Mouse (Mus musculus) lung, postnatal 0 days (tissue): ENCODE results near the gene Cyba. TPM values are rescaled to one million over a fixed set of nuclear protein-coding genes. Genes with fewer than 3 reads are reported as not detected.

ENCODE experiments used
- ATAC-seq: fragments of 200-750 bp; cut with Nextera tagmentation; 2 replicates; pipeline ENCODE4 v1.8.0; 2017; ENCODE audit warnings: moderate library complexity
- DNase-seq: peaks from one replicate; pipeline ENCODE4 v3.0.0-alpha.2; 2016; ENCODE audit warnings: low spot score
- H3K27ac ChIP-seq: fragments of 300-500 bp; sonication (generic); 2 replicates; pipeline ENCODE4 v1.5.1; 2014; ENCODE audit warnings: antibody characterized with exemption, mild to moderate bottlenecking, low read length, mixed read lengths
- H3K27me3 ChIP-seq: fragments of 300-500 bp; sonication (generic); replicated peaks from 2 replicates; pipeline ENCODE4 v1.6.1; 2014; ENCODE audit warnings: low read length, mixed read lengths; ENCODE audit not compliant: insufficient read depth
- H3K36me3 ChIP-seq: fragments of 300-500 bp; sonication (generic); 2 replicates; pipeline ENCODE4 v1.6.1; 2014; ENCODE audit warnings: low read length, mixed read lengths; ENCODE audit not compliant: insufficient read depth
- H3K4me1 ChIP-seq: fragments of 300-500 bp; sonication (generic); 2 replicates; pipeline ENCODE4 v1.6.1; 2014; ENCODE audit warnings: antibody characterized with exemption, low read depth, low read length, mixed read lengths; ENCODE audit not compliant: insufficient read depth
- H3K4me2 ChIP-seq: fragments of 300-500 bp; sonication (generic); replicated peaks from 2 replicates; pipeline ENCODE4 v1.6.1; 2014; ENCODE audit warnings: low read depth, mild to moderate bottlenecking, low read length, moderate library complexity, mixed read lengths
- H3K4me3 ChIP-seq: fragments of 300-500 bp; sonication (generic); 2 replicates; pipeline ENCODE4 v1.5.1; 2014; ENCODE audit warnings: low read depth, low read length
- H3K9ac ChIP-seq: fragments of 300-500 bp; sonication (generic); replicated peaks from 2 replicates; pipeline ENCODE4 v1.6.1; 2014; ENCODE audit warnings: low read depth, mild to moderate bottlenecking
- H3K9me3 ChIP-seq: fragments of 300-500 bp; sonication (generic); 2 replicates; pipeline ENCODE4 v1.6.1; 2016; ENCODE audit warnings: low read length, mixed read lengths
- CTCF ChIP-seq: IDR thresholded peaks from 2 replicates; pipeline ENCODE4 v1.5.1; 2016; ENCODE audit warnings: antibody characterized with exemption, mild to moderate bottlenecking
- EP300 ChIP-seq: IDR thresholded peaks from 2 replicates; pipeline ENCODE4 v1.6.1; 2016; ENCODE audit warnings: antibody characterized with exemption, mild to moderate bottlenecking, control low read depth
- WGBS: fragments of 180-500 bp; shearing (Covaris S2); extraction: QIAGEN DNeasy Blood & Tissue Kit; methylation state at CpG from one replicate; pipeline ENCODE4 v1.1.7; 2014; 5-methylcytosine and 5-hydroxymethylcytosine counted together
- polyA plus RNA-seq: library from polyadenylated mRNA; unstranded; fragments of >200 nt; fragmentation: Nextera tagmentation; extraction: Ambion mirVana; gene quantifications from 2 replicates; pipeline ENCODE4 v1.2.1, GENCODE M21; 2015

Gene Cyba
- polyA plus RNA-seq, 1 experiment from 2014 or later: 429 TPM

DNA sequence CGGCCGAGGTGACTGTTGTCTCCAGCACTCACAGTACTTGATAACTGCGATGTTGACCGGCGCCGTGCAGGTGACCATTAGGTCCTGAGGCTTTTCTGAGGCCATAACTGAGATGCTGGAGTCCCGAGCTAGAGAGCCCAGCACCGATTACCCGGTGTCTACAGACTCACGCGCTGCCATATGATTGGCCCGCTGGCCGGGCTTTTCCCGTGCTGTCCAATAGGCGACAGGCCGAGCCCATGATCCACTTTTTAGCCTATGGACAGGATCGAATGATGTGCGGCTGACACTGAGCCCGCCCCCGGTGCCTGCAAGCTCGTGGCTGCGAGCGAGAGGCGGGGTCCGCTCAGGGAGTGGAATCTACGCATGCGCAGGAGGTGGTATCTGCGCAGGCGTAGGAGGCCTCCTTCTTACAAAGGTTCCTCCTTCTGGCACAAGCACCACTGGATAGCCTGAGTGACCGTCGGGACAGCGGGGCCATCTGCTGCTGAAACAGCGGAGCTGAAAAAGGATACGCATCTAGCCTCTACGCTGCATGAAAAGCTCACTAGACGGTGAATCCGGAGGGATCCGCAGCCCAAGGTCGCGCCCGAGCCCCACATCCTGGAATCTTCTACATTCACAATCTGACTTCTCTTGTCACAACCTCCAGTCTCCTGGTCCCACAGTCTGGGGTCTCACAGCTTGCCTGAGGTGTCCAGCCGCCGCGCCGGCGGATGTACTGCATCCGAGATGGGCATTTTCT is 10.7 kb upstream of the Cyba start, which contains the start of gene Mvd:
TSS of gene Mvd (minus strand) at position 161 of the 745 bp plus-strand sequence.
- Histone ChIP-seq H3K4me1 (peaks cover 7% of the 10 kb centered on the region; the same call in 1 of the 2 replicates), H3K9me3 (no peaks in the 10 kb centered on the region), H3K27me3 (no peaks in the 10 kb centered on the region), H3K4me3 (peak within 1 kb of the TSS; percentile 52), H3K4me2 (peak within 1 kb of the TSS; percentile 97), H3K27ac (peak within 1 kb of the TSS; percentile 90), H3K36me3 (no peaks in the 10 kb centered on the region), H3K9ac (peak within 1 kb of the TSS; percentile 45)
- DNase-seq (peak; percentile 100), ATAC-seq (peak; percentile 97)
- under 1% methylated on average over 47 of the region's 47 CpGs for WGBS
- no peak for TF ChIP-seq EP300
- TF ChIP-seq CTCF: peak; percentile 71

DNA sequence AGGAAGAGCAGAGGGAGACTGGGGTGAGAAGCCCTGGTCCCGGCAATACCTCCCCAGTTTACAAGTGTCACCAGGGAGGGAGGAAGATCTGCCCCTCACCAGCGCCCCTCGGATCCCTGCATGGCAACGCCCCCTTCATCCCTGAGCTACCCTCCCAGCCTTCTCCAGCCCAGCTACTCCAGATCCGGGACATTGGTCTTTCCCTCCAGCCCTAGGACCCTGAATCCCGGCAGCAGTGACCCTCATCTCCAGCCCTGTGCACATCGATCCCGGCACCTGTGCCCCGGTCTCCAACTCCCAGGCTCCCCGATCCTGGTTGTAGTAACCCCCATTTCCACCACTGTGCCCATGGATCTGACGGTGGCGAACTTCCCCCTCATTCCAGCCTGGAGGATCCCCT is 10.1 kb upstream of the Cyba start:
- WGBS: 2% methylated on average over 11 of the region's 12 CpGs
- TF ChIP-seq CTCF: no peak
- TF ChIP-seq EP300: no peak
- Histone ChIP-seq H3K4me1 (peaks cover 7% of the 10 kb centered on the region; the same call in 1 of the 2 replicates), H3K4me3 (peak overlapping the region; percentile 52), H3K27me3 (no peaks in the 10 kb centered on the region), H3K4me2 (peak overlapping the region; percentile 97), H3K36me3 (no peaks in the 10 kb centered on the region), H3K9ac (peak overlapping the region; percentile 43), H3K27ac (peak overlapping the region; percentile 59; the same call in 1 of the 2 replicates), H3K9me3 (no peaks in the 10 kb centered on the region)
- DNase-seq: no peak
- ATAC-seq: no peak

DNA sequence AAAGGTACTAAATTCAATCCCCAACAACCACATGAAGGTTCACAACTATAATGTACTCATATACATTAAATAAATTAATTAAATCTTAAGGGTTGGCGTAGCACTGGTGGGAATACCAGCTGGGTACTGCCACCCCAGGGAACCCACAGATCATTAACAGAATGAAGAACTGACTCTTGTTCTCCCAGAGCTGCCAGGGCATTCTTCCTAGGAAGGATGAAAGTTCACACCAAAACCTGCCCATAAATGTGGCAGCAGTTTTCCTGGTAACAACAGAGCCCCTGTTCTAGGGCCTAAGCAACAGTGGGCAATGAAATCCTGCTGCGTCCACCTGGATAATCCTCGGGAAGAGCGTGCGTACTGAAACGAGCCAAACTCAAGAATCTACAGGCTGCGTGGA is 9.6 kb upstream of the Cyba start:
- H3K27ac ChIP-seq: no peak overlapping the region
- DNase-seq (no peak), ATAC-seq (no peak)
- no peaks in the 10 kb centered on the region for H3K27me3 ChIP-seq
- 23% methylated on average over 7 of the region's 7 CpGs for WGBS
- no peak for TF ChIP-seq EP300
- no peak for TF ChIP-seq CTCF
- H3K4me1 ChIP-seq: peaks cover 7% of the 10 kb centered on the region; the same call in 1 of the 2 replicates
- H3K9me3 ChIP-seq: no peaks in the 10 kb centered on the region
- peak overlapping the region; percentile 43 for H3K9ac ChIP-seq
- H3K4me2 ChIP-seq: peak overlapping the region; percentile 97
- peak overlapping the region; percentile 52 for H3K4me3 ChIP-seq
- no peaks in the 10 kb centered on the region for H3K36me3 ChIP-seq

DNA sequence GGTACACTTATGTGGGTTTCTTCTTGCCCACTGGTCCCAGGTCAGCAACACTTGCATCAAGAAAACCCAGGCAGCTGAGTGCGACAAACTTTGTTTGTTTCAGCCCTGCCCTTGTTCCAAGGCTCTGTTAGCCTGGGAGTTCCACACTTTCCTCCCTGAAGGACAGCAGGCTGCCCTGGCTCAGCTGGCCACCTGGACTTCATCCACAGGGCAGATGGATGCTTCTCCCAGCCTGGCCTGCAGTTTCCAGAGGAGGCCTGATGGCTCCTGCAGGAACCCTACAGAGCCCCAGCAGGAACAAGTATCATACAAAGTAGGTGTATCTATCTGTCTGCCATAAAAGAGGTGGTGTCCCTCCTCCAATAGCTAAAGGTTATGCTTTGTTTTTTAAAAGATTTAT is 8.6 kb upstream of the Cyba start:
- WGBS: 88% methylated on average over 1 of the region's 1 CpGs

DNA sequence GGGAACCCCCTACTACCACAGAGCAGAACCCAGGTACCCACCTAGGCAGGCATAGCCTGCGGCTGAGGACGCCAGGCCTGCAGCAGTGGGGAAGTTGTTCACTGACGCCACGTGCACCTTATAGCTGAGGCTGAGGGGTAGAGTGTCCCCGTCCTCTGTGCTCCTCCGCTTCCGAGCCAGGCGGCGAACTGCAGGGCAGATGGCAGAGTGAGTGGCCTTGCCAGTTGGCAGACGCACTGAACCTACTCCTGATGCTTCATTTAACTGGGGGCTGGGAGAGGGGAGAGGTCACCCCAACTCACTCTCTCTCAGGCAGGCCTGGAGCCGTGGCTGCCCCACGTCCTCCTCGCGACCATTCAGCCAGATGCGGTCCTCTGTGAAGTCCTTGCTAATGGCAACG is 6.6 kb upstream of the Cyba start:
- Histone ChIP-seq H3K4me3 (no peak overlapping the region), H3K27me3 (no peaks in the 10 kb centered on the region), H3K9me3 (no peaks in the 10 kb centered on the region), H3K36me3 (no peaks in the 10 kb centered on the region), H3K4me1 (no peaks in the 10 kb centered on the region), H3K9ac (no peak overlapping the region), H3K27ac (no peak overlapping the region), H3K4me2 (no peak overlapping the region)
- 93% methylated on average over 16 of the region's 16 CpGs for WGBS
- DNase-seq (no peak), ATAC-seq (no peak)
- TF ChIP-seq EP300 (no peak), CTCF (no peak)

More for the DNA sequence above, 8.6 kb upstream of the Cyba start:
- no peak overlapping the region for H3K4me3 ChIP-seq
- no peak overlapping the region for H3K9ac ChIP-seq
- TF ChIP-seq EP300: no peak
- TF ChIP-seq CTCF: no peak
- H3K27ac ChIP-seq: no peak overlapping the region
- DNase-seq (no peak), ATAC-seq (no peak)
- no peak overlapping the region for H3K4me2 ChIP-seq
- H3K36me3 ChIP-seq: no peaks in the 10 kb centered on the region
- peaks cover 7% of the 10 kb centered on the region; the same call in 1 of the 2 replicates for H3K4me1 ChIP-seq
- H3K9me3 ChIP-seq: no peaks in the 10 kb centered on the region
- H3K27me3 ChIP-seq: no peaks in the 10 kb centered on the region

DNA sequence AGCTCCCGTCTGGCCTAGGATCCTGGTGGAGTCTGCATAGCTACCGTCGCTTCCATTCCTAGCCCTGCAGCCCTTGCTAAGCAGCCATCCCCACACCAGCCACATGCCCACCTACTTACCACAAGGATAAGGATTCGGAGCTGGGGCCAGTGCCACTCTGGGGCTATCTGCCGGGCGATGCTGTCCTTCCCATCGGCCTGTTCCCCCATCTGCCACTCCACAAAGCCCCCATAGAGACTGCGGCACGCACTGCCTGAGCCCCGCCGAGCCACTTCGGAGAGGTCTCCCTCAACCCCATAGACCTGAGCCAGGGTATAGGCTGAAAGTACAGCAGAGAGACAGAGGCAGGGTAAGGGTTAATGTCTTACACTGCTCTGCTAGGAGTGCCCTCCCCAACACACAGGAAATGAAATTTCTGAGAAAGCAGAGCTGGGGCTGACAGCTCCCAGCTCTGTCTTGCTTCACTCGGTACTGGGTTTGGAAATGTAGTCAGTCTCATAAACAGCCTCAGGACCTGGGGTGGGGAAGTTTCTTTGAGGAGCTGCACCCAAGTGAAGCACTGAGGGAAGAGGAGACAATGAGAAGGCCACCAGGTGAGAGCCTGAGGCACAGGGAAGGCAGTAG is 5.1 kb upstream of the Cyba start:
- Histone ChIP-seq H3K27ac (peak overlapping the region; percentile 62), H3K36me3 (no peaks in the 10 kb centered on the region), H3K9ac (0 out of 2 replicates have a peak overlapping the region, but pooled peaks have one; percentile 2), H3K4me1 (peaks cover 5% of the 10 kb centered on the region), H3K9me3 (no peaks in the 10 kb centered on the region), H3K27me3 (no peaks in the 10 kb centered on the region), H3K4me3 (no peak overlapping the region), H3K4me2 (peak overlapping the region; percentile 23; the same call in 1 of the 2 replicates)
- DNase-seq: peak; percentile 83
- 77% methylated on average over 13 of the region's 13 CpGs for WGBS
- TF ChIP-seq EP300: no peak
- no peak for TF ChIP-seq CTCF
- ATAC-seq: peak; percentile 58
